Mouse (Mus musculus): ENCODE results near the gene Bcat2. TPM values are rescaled to one million over a fixed set of nuclear protein-coding genes. Genes with fewer than 3 reads are reported as not detected.
A peak's percentile ranks its signal among the peaks of the same experiment; 100 is the strongest.

The Bcat2 gene
- polyA plus RNA-seq, 1 experiment, result 82.0 TPM

GRCm38 (mm10) chr7:45560843-45561623, 8.9 kb upstream of the Bcat2 start:
- Histone ChIP-seq H3K4me1 (ENCODE audit: control insufficient read depth, insufficient read depth, insufficient read length, low read length) (no peaks in the 10 kb centered on the region), H3K27ac (replicated peaks; ENCODE audit: low read depth, low read length) (no peak overlapping the region), H3K4me3 (ENCODE audit: insufficient read depth, low read depth, low read length) (no peak overlapping the region)

GRCm38 (mm10) chr7:45561624-45562520, 8.1 kb upstream of the Bcat2 start:
- no peak overlapping the region for H3K4me3 ChIP-seq (ENCODE audit: insufficient read depth, low read depth, low read length)
- H3K4me1 ChIP-seq (ENCODE audit: control insufficient read depth, insufficient read depth, insufficient read length, low read length), result no peaks in the 10 kb centered on the region
- no peak overlapping the region for H3K27ac ChIP-seq (replicated peaks; ENCODE audit: low read depth, low read length)

GRCm38 (mm10) chr7:45564811-45565210, 5.1 kb upstream of the Bcat2 start:
- H3K27ac ChIP-seq (replicated peaks; ENCODE audit: low read depth, low read length), result no peak overlapping the region
- H3K4me3 ChIP-seq (ENCODE audit: insufficient read depth, low read depth, low read length), result no peak overlapping the region
- peaks cover 4% of the 10 kb centered on the region; the same call in 1 of the 2 replicates for H3K4me1 ChIP-seq (ENCODE audit: control insufficient read depth, insufficient read depth, insufficient read length, low read length)

- no peak overlapping the region for H3K4me3 ChIP-seq (ENCODE audit: insufficient read depth, low read depth, low read length)
- H3K27ac ChIP-seq (replicated peaks; ENCODE audit: low read depth, low read length), result no peak overlapping the region
- peaks cover 4% of the 10 kb centered on the region; the same call in 1 of the 2 replicates for H3K4me1 ChIP-seq (ENCODE audit: control insufficient read depth, insufficient read depth, insufficient read length, low read length)
These were observed 4.5 kb upstream of the Bcat2 start for GRCm38 (mm10) chr7:45565446-45565845.

GRCm38 (mm10) chr7:45567112-45567779, 2.7 kb upstream of the Bcat2 start:
- Histone ChIP-seq H3K4me3 (ENCODE audit: insufficient read depth, low read depth, low read length) (no peak overlapping the region), H3K4me1 (ENCODE audit: control insufficient read depth, insufficient read depth, insufficient read length, low read length) (peaks cover 9% of the 10 kb centered on the region), H3K27ac (replicated peaks; ENCODE audit: low read depth, low read length) (no peak overlapping the region; the same call in 1 of the 2 replicates)

GRCm38 (mm10) chr7:45567780-45568516, 2.0 kb upstream of the Bcat2 start:
- Histone ChIP-seq H3K27ac (replicated peaks; ENCODE audit: low read depth, low read length) (peak overlapping the region; percentile 44), H3K4me1 (ENCODE audit: control insufficient read depth, insufficient read depth, insufficient read length, low read length) (peaks cover 9% of the 10 kb centered on the region), H3K4me3 (ENCODE audit: insufficient read depth, low read depth, low read length) (peak overlapping the region; percentile 43)

- peak overlapping the region; percentile 19; the same call in 1 of the 2 replicates for H3K4me3 ChIP-seq (ENCODE audit: insufficient read depth, low read depth, low read length)
- H3K27ac ChIP-seq (replicated peaks; ENCODE audit: low read depth, low read length), result no peak overlapping the region
- H3K4me1 ChIP-seq (ENCODE audit: control insufficient read depth, insufficient read depth, insufficient read length, low read length), result peaks cover 9% of the 10 kb centered on the region
These were observed 1.1 kb upstream of the Bcat2 start for GRCm38 (mm10) chr7:45568601-45569473.

- Histone ChIP-seq H3K4me3 (ENCODE audit: insufficient read depth, low read depth, low read length) (no peak overlapping the region), H3K4me1 (ENCODE audit: control insufficient read depth, insufficient read depth, insufficient read length, low read length) (peaks cover 13% of the 10 kb centered on the region), H3K27ac (replicated peaks; ENCODE audit: low read depth, low read length) (no peak overlapping the region)
These were observed 2.0 kb downstream of the Bcat2 start for GRCm38 (mm10) chr7:45571966-45572365.

- peaks cover 8% of the 10 kb centered on the region for H3K4me1 ChIP-seq (ENCODE audit: control insufficient read depth, insufficient read depth, insufficient read length, low read length)
- no peak overlapping the region for H3K27ac ChIP-seq (replicated peaks; ENCODE audit: low read depth, low read length)
- no peak overlapping the region for H3K4me3 ChIP-seq (ENCODE audit: insufficient read depth, low read depth, low read length)
These were observed 4.0 kb downstream of the Bcat2 start for GRCm38 (mm10) chr7:45573954-45574353.

GRCm38 (mm10) chr7:45574472-45575379, 4.8 kb downstream of the Bcat2 start:
- Histone ChIP-seq H3K4me3 (ENCODE audit: insufficient read depth, low read depth, low read length) (no peak overlapping the region), H3K4me1 (ENCODE audit: control insufficient read depth, insufficient read depth, insufficient read length, low read length) (peaks cover 8% of the 10 kb centered on the region), H3K27ac (replicated peaks; ENCODE audit: low read depth, low read length) (no peak overlapping the region)

- H3K27ac ChIP-seq (replicated peaks; ENCODE audit: low read depth, low read length), result no peak overlapping the region
- H3K4me1 ChIP-seq (ENCODE audit: control insufficient read depth, insufficient read depth, insufficient read length, low read length), result peaks cover 6% of the 10 kb centered on the region; the same call in 1 of the 2 replicates
- no peak overlapping the region for H3K4me3 ChIP-seq (ENCODE audit: insufficient read depth, low read depth, low read length)
These were observed 16.0 kb downstream of the Bcat2 start for GRCm38 (mm10) chr7:45585923-45586322.

- peaks cover 6% of the 10 kb centered on the region; the same call in 1 of the 2 replicates for H3K4me1 ChIP-seq (ENCODE audit: control insufficient read depth, insufficient read depth, insufficient read length, low read length)
- no peak overlapping the region for H3K4me3 ChIP-seq (ENCODE audit: insufficient read depth, low read depth, low read length)
- no peak overlapping the region for H3K27ac ChIP-seq (replicated peaks; ENCODE audit: low read depth, low read length)
These were observed 18.0 kb downstream of the Bcat2 start for GRCm38 (mm10) chr7:45587631-45588592.

Measured in brown adipose tissue, adult 24 weeks (tissue).